Mouse (Mus musculus) limb, embryonic 11.5 days (tissue): Measurements from ENCODE around the gene Ric1. TPM values are rescaled to one million over a fixed set of nuclear protein-coding genes. Genes with fewer than 3 reads are reported as not detected.
"Not testable (repeated sequence)": the region's sequence is repeated elsewhere in the genome, so short reads cannot be mapped to it uniquely, and the experiment has no call there.

Experiments used
- ATAC-seq: fragments of 200-750 bp; cut with Nextera tagmentation; 2 replicates; pipeline ENCODE4 v1.8.0; 2017; ENCODE audit warnings: low read depth; ENCODE audit not compliant: insufficient number of reproducible peaks, low FRiP score, low TSS enrichment
- DNase-seq: peaks from one replicate; pipeline ENCODE4 v3.0.0-alpha.2; 2015; ENCODE audit warnings: low spot score
- H3K27ac ChIP-seq: fragments of 300-500 bp; sonication (generic); replicated peaks from 2 replicates; pipeline ENCODE4 v1.5.1; 2014; ENCODE audit warnings: low read depth, mild to moderate bottlenecking, low read length
- H3K27me3 ChIP-seq: fragments of 300-500 bp; sonication (generic); 2 replicates; pipeline ENCODE4 v1.6.1; 2014; ENCODE audit warnings: mild to moderate bottlenecking, low read length, mixed read lengths; ENCODE audit not compliant: control insufficient read depth, insufficient read depth
- H3K36me3 ChIP-seq: fragments of 300-500 bp; sonication (generic); 2 replicates; pipeline ENCODE4 v1.6.1; 2014; ENCODE audit warnings: mild to moderate bottlenecking, low read length, moderate library complexity, mixed read lengths; ENCODE audit not compliant: control insufficient read depth, insufficient read depth
- H3K4me1 ChIP-seq: fragments of 300-500 bp; sonication (generic); 2 replicates; pipeline ENCODE4 v1.6.1; 2014; ENCODE audit warnings: low read length, mixed read lengths; ENCODE audit not compliant: control insufficient read depth, insufficient read depth
- H3K4me2 ChIP-seq: fragments of 300-500 bp; sonication (generic); 2 replicates; pipeline ENCODE4 v1.6.1; 2014; ENCODE audit warnings: low read depth, mild to moderate bottlenecking, moderate library complexity; ENCODE audit not compliant: severe bottlenecking
- H3K4me3 ChIP-seq: fragments of 300-500 bp; sonication (generic); 2 replicates; pipeline ENCODE4 v1.5.1; 2014; ENCODE audit warnings: low read depth, low read length
- H3K9ac ChIP-seq: fragments of 300-500 bp; sonication (generic); 2 replicates; pipeline ENCODE4 v1.6.1; 2014; ENCODE audit warnings: mild to moderate bottlenecking, low read length
- H3K9me3 ChIP-seq: fragments of 300-500 bp; sonication (generic); 2 replicates; pipeline ENCODE4 v1.6.1; 2016; ENCODE audit warnings: low read length; ENCODE audit not compliant: control insufficient read depth
- WGBS: fragments of 180-500 bp; shearing (Covaris S2); extraction: QIAGEN DNeasy Blood & Tissue Kit; methylation state at CpG from one replicate; pipeline ENCODE4 v1.1.7; 2014; 5-methylcytosine and 5-hydroxymethylcytosine counted together
- polyA plus RNA-seq: library from polyadenylated mRNA; unstranded; fragments of >200 nt; fragmentation: Nextera tagmentation; extraction: Ambion mirVana; gene quantifications from 2 replicates; pipeline ENCODE4 v1.2.1, GENCODE M21; 2014

Gene Ric1
- polyA plus RNA-seq, 1 experiment from 2014 or later = 21.9 TPM

DNA sequence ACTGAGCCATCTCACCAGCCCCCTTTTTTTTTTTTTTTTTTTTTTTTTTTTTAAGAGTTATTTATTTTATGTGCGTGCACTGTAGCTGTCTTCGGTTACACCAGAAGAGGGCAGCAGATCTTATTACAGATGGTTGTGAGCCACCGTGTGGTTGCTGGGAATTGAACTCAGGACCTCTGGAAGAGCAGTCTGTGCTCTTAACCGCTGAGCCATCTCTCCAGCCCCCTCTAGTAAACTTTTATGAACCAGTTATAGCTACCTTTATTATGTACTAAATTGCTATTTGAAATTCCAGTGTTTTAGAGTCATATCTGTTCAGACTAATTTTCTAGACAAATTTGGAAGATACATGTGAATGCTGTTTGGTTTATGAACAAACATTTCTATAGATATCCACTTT lies 3.5 kb downstream of the Ric1 start:
- not testable (repeated sequence) for H3K36me3 ChIP-seq, H3K9ac ChIP-seq, H3K4me2 ChIP-seq, H3K4me1 ChIP-seq, H3K9me3 ChIP-seq, H3K4me3 ChIP-seq, H3K27me3 ChIP-seq, ATAC-seq, DNase-seq, H3K27ac ChIP-seq
- WGBS = 90% methylated on average over 4 of the region's 4 CpGs

DNA sequence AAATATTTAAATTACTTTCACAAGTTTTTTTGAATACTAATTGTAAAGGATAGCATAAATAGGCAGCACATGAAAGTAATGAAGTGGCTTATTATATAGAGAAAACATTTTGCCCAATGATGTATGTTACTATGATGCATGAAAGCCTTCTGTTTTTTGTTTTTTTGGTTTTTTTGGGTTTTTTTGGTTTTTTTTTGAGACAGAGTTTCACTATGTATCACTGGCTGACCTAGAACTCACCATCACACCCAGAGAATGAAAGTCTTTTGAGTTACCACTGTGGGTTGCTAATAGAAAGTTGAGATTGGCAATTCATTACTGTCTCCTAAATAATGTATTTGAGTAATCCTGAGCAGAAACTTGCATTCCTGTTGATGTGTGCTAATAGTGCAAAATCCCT lies 4.8 kb downstream of the Ric1 start:
- DNase-seq = no peak

DNA sequence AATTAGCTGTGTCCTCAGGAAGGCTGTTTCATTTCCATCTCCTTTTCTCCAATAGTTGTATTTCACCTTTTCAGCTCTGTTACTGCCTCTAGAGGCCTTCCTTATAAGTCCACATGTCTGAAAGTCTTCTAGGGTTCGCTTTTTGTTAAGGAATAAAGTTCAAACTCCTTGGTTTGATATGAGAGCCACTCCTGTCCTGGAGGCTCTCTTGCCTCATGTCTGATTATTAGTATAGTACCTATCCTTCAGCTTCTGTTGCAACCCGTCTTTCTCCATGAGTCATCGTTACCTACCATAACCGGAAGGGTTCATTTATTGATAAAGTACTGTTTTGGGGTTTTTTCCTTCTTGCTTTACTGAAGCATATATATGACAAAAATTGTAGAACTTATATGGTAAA lies 5.2 kb downstream of the Ric1 start:
- H3K36me3 ChIP-seq = no peaks in the 10 kb centered on the region
- no peak overlapping the region for H3K4me2 ChIP-seq
- H3K27me3 ChIP-seq = no peaks in the 10 kb centered on the region
- 0 out of 2 replicates have a peak, but pooled peaks cover 5% of the 10 kb centered on the region for H3K9me3 ChIP-seq
- no peak overlapping the region for H3K27ac ChIP-seq
- ATAC-seq (no peak), DNase-seq (no peak)
- H3K9ac ChIP-seq = no peak overlapping the region
- WGBS = 92% methylated on average over 4 of the region's 4 CpGs
- no peak overlapping the region for H3K4me3 ChIP-seq
- H3K4me1 ChIP-seq = peaks cover 6% of the 10 kb centered on the region

More for the DNA sequence above, 4.8 kb downstream of the Ric1 start:
- Histone ChIP-seq H3K4me3 (no peak overlapping the region), H3K27ac (no peak overlapping the region), H3K36me3 (no peaks in the 10 kb centered on the region), H3K9ac (no peak overlapping the region), H3K4me1 (peaks cover 6% of the 10 kb centered on the region), H3K4me2 (no peak overlapping the region), H3K9me3 (0 out of 2 replicates have a peak, but pooled peaks cover 5% of the 10 kb centered on the region), H3K27me3 (no peaks in the 10 kb centered on the region)
- no peak for ATAC-seq

DNA sequence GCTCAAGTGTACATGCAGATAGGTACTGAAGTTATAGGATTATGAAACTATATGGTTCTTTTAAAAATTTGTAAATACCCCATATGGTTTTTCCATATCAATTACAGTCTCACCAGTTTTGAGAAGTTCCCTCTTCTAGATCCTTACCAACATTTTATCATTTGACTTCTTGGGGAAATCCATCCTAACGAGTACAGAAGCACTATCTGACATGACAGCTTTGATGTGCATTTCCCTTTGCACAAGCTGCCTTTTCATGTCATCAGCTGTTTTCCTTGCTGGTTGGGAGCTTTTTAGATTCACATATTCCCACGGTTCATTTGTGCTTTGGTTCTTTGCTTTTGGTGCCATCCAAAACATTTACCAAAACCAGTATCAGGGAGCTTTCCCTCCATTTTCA lies 6.5 kb downstream of the Ric1 start:
- Histone ChIP-seq H3K9ac (no peak overlapping the region), H3K27me3 (no peaks in the 10 kb centered on the region), H3K27ac (no peak overlapping the region), H3K4me3 (no peak overlapping the region), H3K36me3 (peaks cover 2% of the 10 kb centered on the region), H3K4me2 (no peak overlapping the region), H3K4me1 (peaks cover 6% of the 10 kb centered on the region), H3K9me3 (0 out of 2 replicates have a peak, but pooled peaks cover 5% of the 10 kb centered on the region)
- DNase-seq = no peak
- no peak for ATAC-seq
- WGBS = 87% methylated on average over 2 of the region's 2 CpGs

DNA sequence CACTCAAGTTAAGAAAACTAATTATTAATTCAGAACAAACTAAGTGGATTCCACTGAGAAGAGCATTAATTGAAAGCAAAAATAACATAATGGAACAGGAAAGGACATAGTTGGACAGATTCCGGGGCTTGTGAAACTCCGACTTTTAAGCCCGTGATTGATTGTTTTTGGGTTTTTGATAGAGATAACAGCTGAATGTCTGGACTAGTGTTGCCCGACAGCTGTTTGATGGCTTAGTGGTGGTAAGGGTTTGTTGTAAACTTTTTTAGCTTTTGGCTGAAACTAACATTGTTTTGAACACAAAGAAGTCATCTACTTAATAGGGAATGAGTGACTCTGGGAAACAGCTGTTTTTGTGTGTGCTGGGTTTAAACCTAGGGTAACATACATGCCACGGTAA lies 11.9 kb downstream of the Ric1 start:
- 0 out of 2 replicates have a peak, but pooled peaks cover under 1% of the 10 kb centered on the region for H3K9me3 ChIP-seq
- H3K9ac ChIP-seq = no peak overlapping the region
- no peak overlapping the region for H3K4me2 ChIP-seq
- DNase-seq (no peak), ATAC-seq (no peak)
- no peak overlapping the region for H3K27ac ChIP-seq
- 89% methylated on average over 5 of the region's 5 CpGs for WGBS
- H3K4me1 ChIP-seq = no peaks in the 10 kb centered on the region
- no peaks in the 10 kb centered on the region for H3K27me3 ChIP-seq
- H3K36me3 ChIP-seq = peaks cover 9% of the 10 kb centered on the region
- no peak overlapping the region for H3K4me3 ChIP-seq

DNA sequence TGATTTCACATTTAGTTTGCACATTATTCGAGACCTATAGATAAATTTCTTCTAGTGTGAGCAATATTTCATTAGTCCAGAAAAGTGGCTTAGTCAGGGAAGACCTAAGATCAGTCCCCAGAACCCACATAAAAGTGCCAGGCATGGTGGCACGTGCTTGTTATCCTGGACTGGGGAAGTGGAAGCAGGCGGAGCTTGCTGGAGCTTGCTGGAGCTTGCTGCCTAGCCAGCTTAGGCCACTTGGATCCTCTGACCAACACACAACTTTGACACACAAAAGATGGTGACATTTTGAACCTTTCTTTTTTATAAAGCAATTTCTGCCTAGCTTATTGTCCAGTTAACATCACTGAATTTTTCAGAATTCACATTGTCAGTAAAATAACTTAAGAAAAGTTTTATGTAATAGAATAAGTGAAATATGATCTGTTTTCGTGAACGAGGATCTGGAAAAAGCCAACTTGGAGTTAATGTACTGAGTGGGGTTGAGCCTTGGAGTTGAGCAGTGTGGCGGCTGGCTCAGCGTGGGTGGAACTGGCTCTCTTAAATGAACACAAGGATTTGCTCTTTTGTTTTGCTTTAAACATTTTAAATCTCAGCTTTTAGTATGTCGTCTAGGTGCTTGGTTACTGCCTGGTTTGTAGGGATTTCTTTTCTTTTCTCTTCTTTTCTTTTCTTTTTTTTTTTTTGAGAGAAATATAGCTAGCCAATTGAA lies 20.3 kb downstream of the Ric1 start:
- WGBS = 74% methylated on average over 8 of the region's 8 CpGs
- DNase-seq (no peak), ATAC-seq (no peak)
- Histone ChIP-seq H3K27me3 (no peaks in the 10 kb centered on the region), H3K4me1 (no peaks in the 10 kb centered on the region), H3K4me2 (no peak overlapping the region), H3K36me3 (no peaks in the 10 kb centered on the region), H3K9me3 (no peaks in the 10 kb centered on the region), H3K27ac (no peak overlapping the region), H3K4me3 (no peak overlapping the region), H3K9ac (no peak overlapping the region)

DNA sequence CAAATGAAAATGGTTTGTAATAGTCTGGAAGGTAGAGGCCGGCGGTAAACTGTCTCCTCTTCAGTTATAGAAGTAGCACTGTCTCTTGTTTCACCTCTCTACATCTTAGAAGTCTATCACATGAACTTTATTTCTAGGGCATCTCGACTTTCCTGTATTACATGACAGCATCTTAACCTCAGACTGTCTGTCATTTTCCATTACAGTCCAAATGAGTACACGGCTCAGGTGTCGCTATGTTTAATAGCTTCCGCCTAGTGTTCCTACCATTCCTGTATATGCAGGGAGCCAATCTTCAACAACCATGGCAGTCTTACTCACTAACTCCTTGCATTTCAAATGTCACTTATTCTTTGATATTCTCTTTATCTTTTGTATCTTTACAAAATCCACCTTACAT lies 21.9 kb downstream of the Ric1 start:
- H3K4me3 ChIP-seq = no peak overlapping the region
- H3K4me2 ChIP-seq = no peak overlapping the region
- H3K4me1 ChIP-seq = no peaks in the 10 kb centered on the region
- DNase-seq (no peak), ATAC-seq (no peak)
- H3K36me3 ChIP-seq = no peaks in the 10 kb centered on the region
- WGBS = 94% methylated on average over 6 of the region's 6 CpGs
- no peak overlapping the region for H3K27ac ChIP-seq
- no peak overlapping the region for H3K9ac ChIP-seq
- H3K9me3 ChIP-seq = no peaks in the 10 kb centered on the region
- H3K27me3 ChIP-seq = no peaks in the 10 kb centered on the region

DNA sequence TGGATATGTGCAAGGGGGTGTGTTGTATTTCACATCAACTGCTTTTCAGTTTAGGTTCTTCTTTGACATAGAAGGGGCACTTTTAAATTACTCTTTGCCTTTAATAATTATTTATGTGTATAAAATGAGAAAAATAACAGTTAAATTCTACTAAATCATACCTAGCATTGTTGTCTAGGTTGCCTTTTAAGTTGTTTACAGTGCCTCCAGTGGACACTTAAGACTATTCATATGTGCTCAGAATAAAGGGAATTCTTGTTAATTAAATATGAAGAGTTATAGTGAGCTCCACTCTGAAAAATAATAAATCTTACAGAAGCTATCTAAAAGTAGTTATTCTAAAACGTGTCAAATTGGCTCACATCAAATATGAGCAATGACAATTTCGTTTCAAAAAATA lies 28.5 kb downstream of the Ric1 start:
- no peak overlapping the region for H3K4me3 ChIP-seq
- DNase-seq (no peak), ATAC-seq (no peak)
- H3K4me1 ChIP-seq = no peaks in the 10 kb centered on the region
- 88% methylated on average over 2 of the region's 2 CpGs for WGBS
- H3K36me3 ChIP-seq = no peaks in the 10 kb centered on the region
- H3K4me2 ChIP-seq = no peak overlapping the region
- no peak overlapping the region for H3K9ac ChIP-seq
- H3K27ac ChIP-seq = no peak overlapping the region
- H3K27me3 ChIP-seq = no peaks in the 10 kb centered on the region
- no peaks in the 10 kb centered on the region for H3K9me3 ChIP-seq

DNA sequence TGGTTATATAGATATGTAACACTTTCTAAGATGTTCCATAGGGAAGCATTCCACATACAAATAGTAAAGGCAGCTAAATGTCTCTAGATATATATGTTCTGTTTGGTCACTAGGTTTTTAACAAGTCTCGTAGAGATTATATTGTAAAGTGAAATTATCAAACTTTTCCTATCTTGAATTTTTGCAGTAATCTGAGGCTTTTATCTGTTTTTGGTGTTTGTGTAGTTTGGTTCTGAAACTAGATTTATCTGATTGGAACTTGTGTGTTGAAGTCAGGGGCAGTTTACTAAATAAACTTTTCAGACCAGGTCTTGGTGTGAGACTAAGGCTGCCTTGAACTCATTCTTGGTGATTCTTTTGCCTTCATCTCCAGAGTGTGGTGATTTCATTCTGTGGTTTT lies 29.0 kb downstream of the Ric1 start:
- Histone ChIP-seq H3K4me3 (no peak overlapping the region), H3K9me3 (no peaks in the 10 kb centered on the region), H3K9ac (no peak overlapping the region), H3K4me2 (no peak overlapping the region), H3K4me1 (no peaks in the 10 kb centered on the region), H3K27me3 (no peaks in the 10 kb centered on the region), H3K36me3 (no peaks in the 10 kb centered on the region), H3K27ac (no peak overlapping the region)
- no peak for DNase-seq
- no peak for ATAC-seq
- 93% methylated on average over 1 of the region's 1 CpGs for WGBS
